Mouse (Mus musculus) hindbrain, embryonic 13.5 days (tissue): ENCODE results near the gene Atp6v1e2. TPM values are rescaled to one million over a fixed set of nuclear protein-coding genes. Genes with fewer than 3 reads are reported as not detected.

Experiments
- polyA plus RNA-seq: library from polyadenylated mRNA; unstranded; fragments of >200 nt; fragmentation: Nextera tagmentation; extraction: Ambion mirVana; gene quantifications from 2 replicates; pipeline ENCODE4 v1.2.1, GENCODE M21; 2015

Gene Atp6v1e2
- polyA plus RNA-seq, 1 experiment from 2014 or later: not detected

Other genes starting within 250 kb of the Atp6v1e2 start
- 4.6 and 5.0 TPM in 2 replicates for gene Epas1, start 194.2 kb downstream of the Atp6v1e2 start, polyA plus RNA-seq
- not detected in 2 replicates for gene Tmem247, start 30.5 kb downstream of the Atp6v1e2 start, polyA plus RNA-seq
- 6.2 and 6.9 TPM in 2 replicates for gene Rhoq, start 15.2 kb upstream of the Atp6v1e2 start, polyA plus RNA-seq
- 36.8 and 37.0 TPM in 2 replicates for gene Pigf, start 77.5 kb upstream of the Atp6v1e2 start, polyA plus RNA-seq
- gene Cript, start 77.7 kb upstream of the Atp6v1e2 start, polyA plus RNA-seq: 224 and 236 TPM in 2 replicates
- 13.0 and 13.3 TPM in 2 replicates for gene Socs5, start 159.8 kb upstream of the Atp6v1e2 start, polyA plus RNA-seq